Mouse (Mus musculus): ENCODE measurements at regions not wholly inside any gene's neighbourhood (a gene's known extent, or its start where the extent isn't known, plus 50 kb on each side); places are given as distances from the start of the nearest gene placed in this dataset.

DNA sequence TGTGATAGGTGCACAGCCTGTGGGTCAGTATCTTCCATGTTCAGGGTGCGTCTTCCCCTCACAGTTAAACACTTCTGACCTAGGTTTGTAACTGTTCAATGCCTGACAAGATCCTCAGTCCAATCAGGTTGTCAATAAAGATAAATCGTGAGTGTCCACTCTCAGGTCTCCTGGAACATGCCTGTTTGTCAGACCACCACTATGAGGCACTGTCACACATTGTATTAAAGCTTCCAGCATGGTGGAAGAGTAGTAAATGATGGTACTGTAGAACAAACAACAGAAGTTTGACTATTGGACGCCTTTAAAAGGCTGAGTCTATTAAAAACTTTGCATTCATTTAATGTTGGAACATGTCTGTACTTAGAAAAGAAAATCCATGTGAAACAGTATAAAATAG is 249.6 kb upstream of the Nlrp1b start:
- ATAC-seq (ENCODE audit: extremely low read depth, insufficient number of reproducible peaks, low FRiP score, poor library complexity, severe bottlenecking) = no peak

DNA sequence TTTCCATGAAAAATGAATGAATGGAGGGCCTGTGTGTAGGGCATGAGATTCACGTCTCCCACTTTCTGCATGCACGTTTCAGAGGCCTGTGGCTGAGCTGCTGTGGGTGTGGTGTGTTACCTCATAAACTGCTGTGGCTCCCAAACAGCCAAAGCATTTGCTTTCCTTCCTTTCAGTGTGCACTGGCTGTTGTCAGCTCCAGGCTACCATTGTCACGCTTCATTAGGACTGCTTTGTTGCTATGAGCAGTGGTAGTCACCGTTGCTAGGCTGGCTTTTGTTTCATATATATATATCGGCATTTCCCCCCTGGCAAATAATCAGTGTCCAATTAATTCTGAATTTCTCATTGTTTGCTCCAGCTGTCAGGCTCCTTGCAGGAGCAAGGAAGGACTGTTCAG is 251.9 kb upstream of the Wscd1 start:
- ATAC-seq (ENCODE audit: extremely low read depth, insufficient number of reproducible peaks, low FRiP score, poor library complexity, severe bottlenecking) = no peak

DNA sequence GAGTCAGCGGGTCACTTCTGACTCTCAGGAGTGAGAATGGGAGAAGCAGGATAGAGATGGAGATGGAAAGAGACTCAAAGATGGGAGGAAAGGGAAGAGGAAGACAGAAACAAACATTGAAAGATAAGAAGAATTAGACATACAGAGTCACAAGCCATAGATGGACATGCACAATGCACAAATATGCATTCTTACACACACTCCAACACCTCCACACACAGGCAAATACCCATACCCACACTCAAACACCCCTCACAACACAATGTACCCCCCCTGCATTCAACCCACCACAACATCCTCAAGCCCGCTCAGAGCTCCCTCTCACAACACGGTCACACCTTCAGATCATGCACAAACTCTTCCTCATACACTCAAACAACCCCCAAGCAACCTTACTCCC is 251.4 kb upstream of the Wscd1 start:
- ATAC-seq (ENCODE audit: extremely low read depth, insufficient number of reproducible peaks, low FRiP score, poor library complexity, severe bottlenecking) = no peak

DNA sequence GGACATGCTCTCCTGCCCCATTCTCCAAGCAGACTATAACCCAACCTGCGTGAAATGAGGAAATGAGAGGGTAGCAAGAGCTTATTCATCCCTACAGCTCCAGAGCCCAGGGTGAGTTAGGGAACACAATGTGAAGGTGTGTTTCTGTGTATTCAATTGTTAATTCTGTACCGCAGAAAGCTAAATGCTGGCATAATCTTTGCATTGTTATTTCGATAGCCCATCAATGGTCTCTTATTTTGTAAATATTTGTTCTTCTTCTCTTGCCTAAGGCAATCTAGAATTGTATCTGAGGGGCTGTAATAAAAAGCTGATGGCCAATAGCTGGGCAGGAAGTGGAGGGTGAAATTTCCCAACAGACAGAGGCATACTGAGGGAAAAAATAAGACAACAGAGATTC is 247.6 kb upstream of the Wscd1 start:
- ATAC-seq (ENCODE audit: extremely low read depth, insufficient number of reproducible peaks, low FRiP score, poor library complexity, severe bottlenecking) = no peak

DNA sequence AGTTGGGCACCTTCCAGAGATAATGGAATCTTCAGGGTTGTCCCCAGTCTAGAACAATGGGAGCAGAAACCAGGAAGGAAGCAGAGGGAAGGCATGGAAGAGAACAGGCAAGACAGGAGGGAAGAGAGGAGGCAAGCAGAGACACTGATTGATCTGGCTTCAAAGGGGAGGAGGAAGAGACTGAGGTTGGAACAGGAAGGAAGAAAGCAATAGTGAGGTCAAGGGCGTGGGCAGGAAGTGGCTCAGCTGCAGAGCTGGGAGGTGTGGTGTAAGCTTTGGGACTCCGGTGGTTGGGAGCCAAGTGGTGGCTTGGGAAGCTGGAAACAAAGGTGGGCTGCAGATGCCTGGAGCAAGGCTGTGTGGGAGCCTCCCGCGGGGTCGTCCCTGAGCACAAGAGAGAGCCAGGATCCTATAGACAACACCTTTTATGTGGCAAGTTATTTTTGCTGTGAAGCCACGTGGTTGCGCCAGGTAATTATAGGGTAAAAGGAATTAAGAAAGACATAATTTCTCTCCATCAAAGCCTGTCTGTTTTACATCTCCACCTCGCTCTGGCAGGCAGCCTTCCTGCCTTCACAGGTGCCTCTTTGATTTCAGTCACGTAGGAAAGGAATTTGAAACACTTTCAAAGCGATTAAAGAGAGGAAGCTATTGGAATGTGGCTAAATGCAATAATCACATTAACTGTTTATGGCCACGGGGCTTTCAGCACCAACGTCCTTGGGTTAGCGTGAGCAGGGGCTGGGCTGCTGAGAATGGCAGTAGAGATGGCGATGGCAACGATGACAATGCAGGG is 237.3 kb upstream of the Wscd1 start:
- no peak for ATAC-seq (ENCODE audit: extremely low read depth, insufficient number of reproducible peaks, low FRiP score, poor library complexity, severe bottlenecking)

DNA sequence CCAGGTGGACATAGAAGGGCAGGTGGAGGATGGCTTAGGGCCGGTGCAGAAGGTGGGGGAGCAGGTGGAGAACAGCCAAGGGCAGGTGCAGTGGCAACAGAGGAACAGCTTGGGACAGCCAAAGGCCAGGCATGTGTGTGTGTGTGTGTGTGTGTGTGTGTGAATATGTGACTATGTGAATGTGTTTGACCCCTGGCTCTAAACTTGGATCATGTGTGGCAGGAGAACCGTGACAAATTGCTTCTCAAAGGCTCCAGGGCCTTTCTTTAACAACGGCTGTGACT is 236.7 kb upstream of the Wscd1 start:
- no peak for ATAC-seq (ENCODE audit: extremely low read depth, insufficient number of reproducible peaks, low FRiP score, poor library complexity, severe bottlenecking)

DNA sequence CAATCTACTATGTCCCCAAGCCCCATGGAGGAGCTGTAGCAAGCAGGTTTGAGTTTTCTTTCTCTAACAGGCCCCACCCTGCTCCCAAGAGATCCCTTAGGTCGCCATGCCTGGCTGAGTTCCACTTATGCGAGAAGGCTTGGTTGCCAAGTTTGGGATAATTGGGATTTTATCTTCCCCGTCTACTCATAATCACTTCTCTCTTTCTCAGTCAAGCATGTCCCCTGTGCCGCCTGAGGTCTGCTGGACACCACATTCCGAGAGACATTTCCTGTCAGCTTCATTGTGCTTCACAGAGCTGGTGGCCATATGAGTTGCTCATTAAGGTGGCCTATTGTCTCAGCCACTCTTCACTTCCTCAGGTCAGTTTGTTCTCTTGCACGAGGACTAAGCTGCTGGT is 234.5 kb upstream of the Wscd1 start:
- no peak for ATAC-seq (ENCODE audit: extremely low read depth, insufficient number of reproducible peaks, low FRiP score, poor library complexity, severe bottlenecking)

DNA sequence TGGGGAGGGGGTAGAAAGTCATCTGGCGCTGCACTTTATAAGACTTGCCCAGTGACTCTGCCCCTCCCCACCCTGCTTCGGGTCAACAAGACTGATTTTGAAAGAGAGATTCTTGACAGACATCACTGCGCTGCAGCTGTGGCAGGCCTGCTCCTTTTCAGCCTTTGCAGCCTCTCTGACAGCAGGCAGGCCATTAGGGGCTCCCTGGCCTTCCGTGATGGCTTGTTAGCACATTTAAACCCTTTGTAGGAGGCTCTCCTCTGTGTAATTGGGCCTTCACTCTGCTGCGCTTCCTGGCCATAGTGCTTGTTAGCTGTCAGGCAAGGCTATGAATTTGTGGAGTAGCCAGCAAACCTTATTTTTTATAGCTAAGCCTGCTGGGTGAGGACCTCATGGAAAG is 232.3 kb upstream of the Wscd1 start:
- ATAC-seq (ENCODE audit: extremely low read depth, insufficient number of reproducible peaks, low FRiP score, poor library complexity, severe bottlenecking) = no peak

DNA sequence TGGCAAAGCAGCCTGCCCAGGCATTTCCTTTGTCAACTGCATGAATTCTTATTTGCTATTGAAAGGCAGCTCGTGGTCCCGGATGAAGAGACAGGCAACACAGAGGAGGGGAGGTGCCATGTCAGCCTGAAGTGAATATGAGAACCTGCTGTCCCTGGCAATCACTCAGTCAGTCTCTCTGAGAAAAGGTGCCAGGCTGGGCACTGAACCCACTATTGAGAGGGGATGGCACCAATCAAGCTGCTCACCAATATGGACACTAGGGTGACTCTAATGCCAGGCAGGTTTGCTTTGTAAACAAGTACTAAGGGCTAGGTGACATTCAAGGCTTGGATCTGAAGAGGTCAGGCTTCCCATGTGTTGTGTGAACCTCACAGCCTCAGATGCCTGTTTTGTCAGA is 222.0 kb upstream of the Wscd1 start:
- no peak for ATAC-seq (ENCODE audit: extremely low read depth, insufficient number of reproducible peaks, low FRiP score, poor library complexity, severe bottlenecking)

DNA sequence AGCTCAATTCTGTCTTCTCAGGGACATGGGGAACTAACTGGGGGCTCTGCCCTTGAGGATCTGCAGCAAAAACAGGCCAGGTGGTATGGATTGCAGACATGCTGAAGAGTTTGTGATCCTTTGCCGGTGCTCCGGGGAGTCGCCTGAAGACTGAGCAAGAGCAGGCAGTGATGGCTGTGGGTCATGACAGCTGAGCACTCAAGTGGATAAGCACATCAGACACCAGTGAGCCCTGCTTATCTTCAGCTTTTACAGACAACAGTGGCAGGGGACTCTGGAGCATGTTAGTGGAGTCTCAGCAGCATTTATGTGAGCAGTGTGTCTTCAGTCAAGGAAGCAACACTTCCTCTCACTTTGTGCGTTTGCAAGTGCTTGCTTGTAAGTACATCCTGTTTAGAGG is 221.1 kb upstream of the Wscd1 start:
- ATAC-seq (ENCODE audit: extremely low read depth, insufficient number of reproducible peaks, low FRiP score, poor library complexity, severe bottlenecking) = no peak

DNA sequence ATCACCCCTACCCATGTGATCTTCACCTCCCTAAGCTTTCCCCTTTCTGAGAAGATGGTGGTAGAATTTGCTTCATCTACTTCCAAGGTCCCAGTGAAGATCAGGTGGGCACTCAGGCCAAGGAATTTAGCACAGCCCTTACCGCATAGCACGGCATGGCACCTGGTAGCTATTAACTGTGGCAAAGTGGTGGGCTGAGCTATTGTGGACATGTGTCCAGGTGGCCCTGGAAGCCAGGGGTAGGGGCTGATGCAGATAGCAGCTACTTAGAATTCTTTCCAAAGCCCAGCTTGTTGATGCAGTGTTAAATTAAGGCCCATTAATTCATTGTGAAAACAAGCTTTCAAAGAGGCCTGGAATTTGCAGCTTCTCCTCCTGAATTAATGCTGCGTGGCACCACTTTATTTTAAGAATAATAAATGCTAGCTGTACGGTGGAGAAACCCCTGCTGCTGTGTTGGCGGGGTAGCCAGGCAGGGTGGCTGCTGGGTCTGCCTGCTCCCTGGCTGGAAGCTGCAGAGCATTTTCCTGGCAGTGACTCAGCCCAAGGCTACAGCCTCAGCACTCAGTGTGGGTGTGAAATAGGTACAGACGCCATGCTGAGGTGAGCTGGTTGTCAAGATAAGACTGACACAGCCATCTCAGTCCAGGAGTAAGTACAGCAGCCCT is 208.4 kb upstream of the Wscd1 start:
- ATAC-seq (ENCODE audit: extremely low read depth, insufficient number of reproducible peaks, low FRiP score, poor library complexity, severe bottlenecking) = no peak

DNA sequence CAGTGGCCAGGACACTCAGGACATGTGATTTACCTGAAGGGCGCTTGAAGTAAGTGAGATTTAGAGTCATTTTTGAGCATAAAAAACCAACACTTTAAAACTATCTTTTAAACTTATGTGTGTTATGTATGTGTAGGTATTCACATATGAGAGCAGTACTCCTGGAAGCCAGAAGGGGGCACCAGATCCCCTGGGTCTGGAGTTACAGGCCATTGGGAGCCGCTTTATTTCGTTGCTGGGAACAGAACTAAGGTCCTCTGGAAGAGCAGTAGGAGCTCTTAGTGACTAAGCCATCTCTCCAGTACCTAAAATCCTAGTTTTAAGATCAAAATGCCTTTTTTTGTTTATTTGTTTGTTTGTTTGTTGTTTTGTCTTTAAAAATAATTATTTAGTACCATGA is 192.3 kb upstream of the Wscd1 start:
- ATAC-seq (ENCODE audit: extremely low read depth, insufficient number of reproducible peaks, low FRiP score, poor library complexity, severe bottlenecking) = no peak

DNA sequence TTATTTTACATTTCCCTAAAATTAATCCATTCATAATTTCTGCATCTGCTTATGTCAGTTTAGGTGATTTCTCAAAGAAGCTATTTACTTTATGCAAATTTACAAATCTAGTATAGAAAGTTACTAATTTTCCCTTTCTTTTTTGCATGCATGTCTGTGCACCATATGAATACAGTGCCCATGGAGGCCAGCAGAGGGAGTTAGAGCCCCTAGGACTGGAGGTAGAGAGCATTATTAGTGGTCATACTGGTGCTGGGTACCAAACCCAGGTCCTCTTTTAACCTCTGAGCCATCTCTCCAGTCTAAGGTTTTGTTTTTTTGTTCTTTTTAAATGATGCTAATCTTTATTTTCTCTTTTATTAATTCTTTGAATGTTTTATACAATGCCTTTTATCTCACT is 184.9 kb upstream of the Wscd1 start:
- no peak for ATAC-seq (ENCODE audit: extremely low read depth, insufficient number of reproducible peaks, low FRiP score, poor library complexity, severe bottlenecking)

DNA sequence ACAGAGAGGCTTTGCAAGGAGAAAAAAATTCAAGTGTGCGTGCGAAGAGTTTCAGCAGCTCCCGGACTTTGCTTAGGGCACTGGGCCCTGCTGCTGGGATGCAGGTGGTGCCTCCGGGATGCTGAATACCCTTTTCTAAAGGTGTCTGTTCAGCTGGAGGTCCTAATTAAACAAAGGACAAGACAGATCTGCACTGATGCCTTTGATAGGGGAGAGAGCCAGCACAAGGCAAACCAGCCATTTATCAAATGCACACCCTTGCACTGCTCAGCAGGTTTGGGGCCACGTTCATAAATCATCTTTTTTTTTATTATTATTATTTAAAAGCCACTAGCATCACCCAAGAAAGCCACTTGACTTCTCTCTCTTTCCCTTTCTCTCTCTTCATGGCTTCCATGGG is 172.9 kb upstream of the Wscd1 start:
- ATAC-seq (ENCODE audit: extremely low read depth, insufficient number of reproducible peaks, low FRiP score, poor library complexity, severe bottlenecking) = no peak

DNA sequence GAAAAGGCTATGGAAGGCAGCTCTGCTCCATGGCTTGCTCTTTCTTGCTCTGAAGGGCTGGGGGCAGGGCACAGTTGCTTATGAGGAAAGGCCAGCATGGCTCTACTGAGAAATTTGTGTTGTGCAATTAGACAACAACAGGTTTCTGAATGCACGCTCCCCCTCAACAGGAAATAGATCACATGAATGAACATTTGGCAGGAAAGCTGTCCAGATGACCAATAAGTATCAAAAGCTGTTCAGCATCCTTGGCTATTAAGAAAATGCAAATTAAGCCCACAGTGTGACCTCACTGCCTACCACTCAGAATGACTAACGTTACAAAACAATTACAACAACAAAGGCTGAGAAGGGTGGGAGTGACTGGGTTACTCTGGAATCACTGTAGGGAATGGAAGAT is 167.9 kb upstream of the Wscd1 start:
- no peak for ATAC-seq (ENCODE audit: extremely low read depth, insufficient number of reproducible peaks, low FRiP score, poor library complexity, severe bottlenecking)

DNA sequence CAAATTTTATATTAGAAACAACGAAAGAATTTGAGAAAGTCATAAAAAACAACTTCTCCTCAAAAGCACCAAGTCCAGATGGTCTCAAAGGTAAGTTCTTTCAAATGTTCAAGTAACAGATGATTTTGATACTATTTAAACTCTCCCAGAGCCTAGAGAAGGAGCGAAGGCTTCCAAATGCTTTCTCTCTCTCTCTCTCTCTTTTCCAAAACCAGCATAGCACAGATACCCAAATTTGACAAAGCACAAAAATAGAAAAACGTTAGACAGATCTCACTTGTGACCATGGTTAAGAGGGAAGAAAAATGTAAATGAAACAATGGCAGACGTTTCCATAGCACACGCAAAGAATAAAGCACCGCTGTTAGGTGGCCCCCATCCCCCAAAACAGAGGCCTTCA is 158.7 kb upstream of the Wscd1 start:
- no peak for ATAC-seq (ENCODE audit: extremely low read depth, insufficient number of reproducible peaks, low FRiP score, poor library complexity, severe bottlenecking)

DNA sequence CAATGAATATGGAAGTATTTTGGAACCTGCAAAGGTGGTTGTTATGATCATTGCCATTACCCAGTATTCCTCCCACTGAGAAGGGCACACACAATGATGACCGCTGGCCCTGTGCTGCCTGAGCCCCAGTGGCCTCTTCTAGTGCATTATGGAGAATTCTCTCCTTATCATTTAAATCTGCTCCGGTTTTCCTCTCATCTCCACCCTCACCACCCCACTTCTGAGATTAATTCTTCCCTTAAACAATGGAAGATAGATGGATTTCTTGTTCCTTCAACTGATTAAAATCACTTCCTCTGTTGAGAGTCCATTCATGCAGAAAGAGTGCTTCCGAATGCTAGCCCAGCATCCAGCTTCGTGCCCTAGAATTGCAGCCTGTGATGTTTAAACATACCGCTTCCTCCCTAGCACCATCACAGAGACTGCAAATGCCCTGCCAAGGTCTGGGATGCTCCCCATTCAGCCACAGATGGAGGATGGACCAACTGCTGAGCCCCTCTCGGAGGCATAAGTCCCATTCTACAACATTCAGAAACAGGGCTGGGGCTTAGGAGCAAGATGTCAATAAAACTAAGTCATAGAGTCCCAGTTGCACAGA is 155.4 kb upstream of the Wscd1 start:
- ATAC-seq (ENCODE audit: extremely low read depth, insufficient number of reproducible peaks, low FRiP score, poor library complexity, severe bottlenecking) = no peak

DNA sequence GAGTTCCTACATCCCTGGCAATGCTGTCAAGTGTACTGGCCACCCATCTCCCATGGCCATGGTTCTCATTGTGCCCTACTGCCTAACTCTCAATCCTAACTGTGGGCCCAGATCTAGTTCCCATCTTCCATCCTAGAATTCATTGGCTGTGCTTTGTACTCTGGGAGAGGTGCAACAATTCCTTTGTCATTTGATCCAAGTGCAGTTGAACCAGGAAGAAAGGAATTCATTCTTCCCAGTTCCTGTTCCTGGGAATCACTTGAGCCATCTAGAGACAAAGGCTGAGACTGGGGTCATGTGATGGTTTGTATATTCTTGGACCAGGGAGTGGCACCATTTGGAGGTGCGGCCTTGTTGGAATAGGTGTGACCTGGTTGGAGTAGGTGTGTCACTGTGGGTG is 152.0 kb upstream of the Wscd1 start:
- ATAC-seq (ENCODE audit: extremely low read depth, insufficient number of reproducible peaks, low FRiP score, poor library complexity, severe bottlenecking) = no peak

DNA sequence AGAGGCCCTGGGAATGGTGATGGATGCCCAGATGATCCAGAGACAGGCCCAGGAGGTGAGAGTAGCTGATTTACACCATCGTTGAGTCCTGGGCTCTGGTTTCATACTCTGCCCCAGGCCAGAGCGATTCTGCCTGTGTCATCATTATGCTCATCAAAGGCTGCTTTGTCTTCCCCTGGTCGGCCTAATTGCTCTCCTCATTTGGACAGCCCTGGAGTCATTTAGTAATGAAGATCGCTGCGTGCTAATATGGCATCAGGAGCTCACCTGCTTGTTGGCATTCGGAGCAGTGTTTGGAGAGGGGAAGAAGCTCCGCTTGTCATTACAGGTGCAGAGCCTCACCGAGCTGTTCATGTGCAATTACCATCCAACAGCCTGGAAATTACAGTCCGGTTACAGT is 138.9 kb upstream of the Wscd1 start:
- ATAC-seq (ENCODE audit: extremely low read depth, insufficient number of reproducible peaks, low FRiP score, poor library complexity, severe bottlenecking) = no peak

DNA sequence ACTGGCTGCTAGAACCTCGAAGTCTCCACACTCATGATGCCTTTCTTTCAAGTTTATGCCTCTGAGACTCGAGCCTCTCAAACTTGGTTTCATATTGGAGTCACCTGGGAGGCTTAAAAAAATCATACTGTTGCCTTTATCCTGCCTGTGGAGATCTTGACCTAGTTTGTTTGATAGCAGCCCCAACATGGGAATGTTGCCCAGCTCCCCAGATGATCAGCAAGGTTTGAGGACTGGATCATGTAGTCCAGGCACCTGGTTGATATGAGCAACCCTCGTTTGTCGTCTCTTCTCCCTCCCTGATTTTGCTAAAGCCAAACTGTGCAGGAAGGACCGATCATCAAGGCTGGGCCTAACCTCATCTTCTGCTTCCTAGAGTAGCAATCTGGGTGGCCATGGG is 134.2 kb upstream of the Wscd1 start:
- no peak for ATAC-seq (ENCODE audit: extremely low read depth, insufficient number of reproducible peaks, low FRiP score, poor library complexity, severe bottlenecking)
